Mouse (Mus musculus) gonadal fat pad, adult 2 months (tissue): ENCODE data around the gene Olfr802. TPM values are rescaled to one million over a fixed set of nuclear protein-coding genes. Genes with fewer than 3 reads are reported as not detected.

Source experiments
- DNase-seq: peaks from one replicate; pipeline ENCODE4 v3.0.0-alpha.2; 2012; ENCODE audit warnings: low read depth
- polyA plus RNA-seq: library from polyadenylated mRNA; depleted of rRNA; stranded (reverse); fragments of >200 nt; gene quantifications from 2 replicates; pipeline ENCODE4 v1.2.3, GENCODE M21; 2012; rRNA removed

Gene Olfr802
- polyA plus RNA-seq, result not detected in 2 replicates

DNA sequence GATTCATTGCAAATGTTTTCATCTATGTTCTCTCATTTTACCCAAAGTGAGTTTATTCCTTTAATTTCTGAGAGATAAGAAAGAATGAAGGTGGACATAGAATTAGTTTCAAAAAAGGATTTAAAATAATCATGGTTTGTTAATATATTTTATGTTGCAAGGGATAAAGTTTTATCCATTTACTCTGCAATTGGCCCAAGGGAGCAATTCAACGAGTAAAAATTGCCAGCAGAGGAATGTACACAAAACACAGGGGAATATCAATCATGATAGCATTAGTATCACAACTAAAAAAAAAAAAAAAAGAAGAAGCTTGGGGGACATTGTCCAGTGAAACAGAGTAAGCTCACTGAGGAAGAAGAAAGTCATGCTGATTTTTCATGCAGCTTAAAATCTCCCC, at the start of gene Olfr802:
Olfr802 (minus strand) TSS at position 101 of the 400 bp plus-strand sequence.
- DNase-seq, result no peak

DNA sequence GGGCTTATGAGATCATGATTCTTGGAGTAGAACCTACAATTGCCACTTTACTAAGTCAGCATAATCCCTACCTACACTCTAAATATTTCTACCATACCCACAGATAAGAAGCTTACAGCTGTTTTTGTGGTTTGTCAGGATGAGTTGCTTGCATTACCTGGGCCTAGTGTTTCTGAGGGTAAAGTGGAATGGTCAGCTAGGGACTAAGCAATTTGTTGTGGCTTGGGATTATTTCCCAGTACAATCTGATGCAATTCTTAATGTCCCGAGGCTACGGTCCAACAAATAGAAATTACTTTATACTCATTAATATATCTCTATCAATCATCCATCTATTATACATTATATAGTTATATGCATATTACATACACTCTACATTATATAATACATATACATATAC, 41.3 kb upstream of the Olfr802 start, which contains the start of gene Olfr805:
Olfr805 (minus strand) TSS at position 101 of the 400 bp plus-strand sequence.
- DNase-seq, result no peak

DNA sequence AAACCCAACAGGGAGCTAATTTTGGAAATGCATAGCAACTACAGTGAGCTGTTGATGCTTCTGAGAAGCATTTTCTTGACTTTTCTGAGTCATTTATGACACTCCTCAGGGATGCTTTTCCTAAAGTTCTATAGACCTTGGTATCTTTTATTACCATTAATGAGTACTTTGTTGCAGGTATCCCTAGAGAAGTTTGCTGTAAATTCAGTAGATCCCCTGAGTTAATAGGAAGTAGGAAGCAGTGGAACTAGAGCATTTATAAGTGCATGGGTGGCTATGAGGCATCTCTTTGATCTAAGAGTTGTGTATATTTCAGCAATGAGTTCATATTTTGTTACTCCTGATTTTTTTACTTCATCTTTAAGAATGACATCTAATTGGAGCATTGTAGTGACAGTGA, 14.9 kb upstream of the Olfr802 start, which contains the start of gene Olfr804:
Olfr804 (plus strand) TSS at position 301 of the 400 bp plus-strand sequence.
- no peak for DNase-seq

DNA sequence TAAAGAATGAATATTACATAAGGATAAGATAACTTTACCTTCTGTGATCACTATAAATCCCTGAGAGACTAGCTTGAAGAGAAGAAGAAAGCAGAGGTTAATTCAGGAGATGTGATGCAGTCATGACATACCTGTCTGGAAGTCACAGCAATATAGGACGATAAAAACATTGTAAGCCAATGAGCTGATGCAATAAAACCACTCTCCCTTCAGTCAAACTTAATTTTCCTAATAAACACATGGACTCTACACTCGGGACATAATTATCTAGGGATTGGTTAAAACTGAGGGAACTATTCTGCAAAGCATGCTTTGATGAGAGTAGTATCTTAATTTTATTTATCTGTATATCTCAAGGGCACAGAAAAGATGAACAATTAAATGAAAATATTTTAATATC, 6.2 kb upstream of the Olfr802 start, which contains the start of gene Olfr803:
Olfr803 (minus strand) TSS at position 101 of the 400 bp plus-strand sequence.
- no peak for DNase-seq

DNA sequence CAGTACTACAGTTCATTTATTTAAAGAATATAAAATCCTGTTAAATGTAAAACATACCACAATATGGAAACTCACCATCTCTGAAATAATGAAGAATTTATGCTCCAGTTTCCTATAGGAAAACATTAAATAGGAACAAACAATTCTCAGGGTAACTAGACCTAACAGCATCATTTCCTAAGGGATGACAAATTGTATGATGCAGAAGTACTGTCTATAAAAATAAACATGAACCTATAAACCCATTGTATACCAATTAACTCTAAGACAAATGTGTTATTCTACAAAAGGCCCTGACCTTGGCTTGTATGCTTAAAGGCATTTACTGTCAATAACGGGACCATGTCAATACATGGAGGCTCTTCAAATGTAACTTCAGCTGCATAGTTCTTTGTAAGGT, 14.2 kb downstream of the Olfr802 start, which contains the start of gene Olfr801:
Olfr801 (minus strand) TSS at position 101 of the 400 bp plus-strand sequence.
- DNase-seq, result no peak

DNA sequence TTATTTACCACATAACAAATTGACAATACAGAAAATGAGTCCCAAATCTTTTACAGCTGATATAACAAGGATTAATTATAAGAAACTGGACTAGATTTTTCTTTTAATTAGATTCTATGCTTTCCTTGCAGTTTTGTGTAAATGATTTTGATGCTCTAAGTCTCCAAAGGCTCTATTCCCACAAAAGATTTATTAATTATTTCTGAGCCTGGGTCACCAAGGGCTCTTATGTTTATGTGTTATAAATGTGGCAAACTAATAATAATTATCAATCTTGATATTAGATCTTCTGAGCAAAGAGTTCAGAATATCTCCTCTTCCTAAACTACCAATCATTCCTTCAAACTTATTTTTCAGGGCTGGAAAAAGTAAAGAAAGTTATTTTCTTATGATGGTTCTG, 30.6 kb downstream of the Olfr802 start, which contains the start of gene Olfr800:
Olfr800 (plus strand) TSS at position 301 of the 400 bp plus-strand sequence.
- DNase-seq, result no peak

DNA sequence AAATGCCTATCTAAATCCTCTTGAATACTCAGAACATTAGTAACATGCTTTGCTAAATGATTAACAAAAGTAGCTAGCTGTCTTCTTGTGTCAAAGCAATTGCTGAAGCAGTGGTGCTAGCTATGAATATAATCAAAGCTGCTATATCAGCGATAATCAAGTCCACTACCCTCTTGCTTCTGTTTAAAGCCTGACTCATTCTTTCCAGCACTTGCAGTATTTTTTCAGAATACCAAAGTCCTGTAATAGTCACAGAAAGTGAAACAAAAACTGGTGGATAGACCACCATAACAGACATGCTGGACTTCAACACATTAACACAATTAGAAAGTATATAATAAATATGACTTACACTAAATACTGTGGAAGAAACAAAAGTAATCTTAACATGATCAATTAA, 36.2 kb downstream of the Olfr802 start:
- DNase-seq, result no peak

DNA sequence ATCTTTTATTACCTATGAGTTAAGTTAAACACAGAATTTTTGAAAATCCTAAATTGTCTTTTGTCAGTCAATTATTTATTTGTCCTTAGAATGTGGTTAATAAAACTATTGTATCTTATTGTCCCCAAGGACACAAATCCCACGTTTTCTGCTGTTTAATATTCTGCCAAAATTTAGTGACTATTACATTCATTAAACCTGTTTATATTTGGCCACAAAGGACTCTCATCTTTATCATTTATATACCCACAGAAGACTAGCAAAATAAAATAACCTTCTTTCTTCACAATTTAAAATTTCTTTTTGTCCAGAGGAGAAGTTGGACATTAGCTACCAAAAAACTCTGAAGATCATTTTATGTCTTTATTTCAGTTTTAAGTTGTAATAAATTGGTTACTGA, 50.8 kb downstream of the Olfr802 start, which contains the start of gene Olfr799:
Olfr799 (plus strand) TSS at position 301 of the 400 bp plus-strand sequence.
- no peak for DNase-seq

DNA sequence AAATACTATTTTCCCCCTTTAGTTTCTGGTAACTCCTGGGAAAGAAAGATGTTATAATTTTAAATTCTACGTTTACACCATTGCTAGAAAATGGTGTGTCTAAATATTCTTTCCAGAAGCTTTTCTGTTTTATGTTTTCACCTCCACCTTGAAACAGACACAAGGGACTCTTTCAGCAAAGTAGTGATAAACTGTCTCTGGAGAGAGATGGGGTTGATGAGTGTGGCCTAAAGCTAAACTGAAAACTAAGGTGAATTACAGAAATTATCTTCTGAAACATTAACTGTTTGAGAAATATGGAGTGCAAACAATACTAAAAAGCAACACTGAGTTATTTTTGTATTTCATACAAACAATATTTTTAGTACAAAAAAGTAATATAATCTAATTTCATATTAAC, 60.1 kb downstream of the Olfr802 start, which contains the start of gene Olfr798:
Olfr798 (minus strand) TSS at position 101 of the 400 bp plus-strand sequence.
- no peak for DNase-seq

Other genes with a start within 250 kb of the Olfr802 start
- gene Olfr787, start 226.3 kb downstream of the Olfr802 start, polyA plus RNA-seq, result not detected in 2 replicates
- gene Olfr788, start 217.2 kb downstream of the Olfr802 start, polyA plus RNA-seq, result not detected in 2 replicates
- gene Olfr789, start 203.4 kb downstream of the Olfr802 start, polyA plus RNA-seq, result not detected in 2 replicates
- gene Olfr790, start 189.7 kb downstream of the Olfr802 start, polyA plus RNA-seq, result not detected in 2 replicates
- gene Olfr791, start 166.4 kb downstream of the Olfr802 start, polyA plus RNA-seq, result not detected in 2 replicates
- not detected in 2 replicates for gene Olfr792, start 149.0 kb downstream of the Olfr802 start, polyA plus RNA-seq
- not detected in 2 replicates for gene Olfr794, start 120.5 kb downstream of the Olfr802 start, polyA plus RNA-seq
- not detected in 2 replicates for gene Olfr796, start 75.6 kb downstream of the Olfr802 start, polyA plus RNA-seq
- gene Olfr798, start 60.2 kb downstream of the Olfr802 start, polyA plus RNA-seq, result not detected in 2 replicates
- gene Olfr799, start 50.7 kb downstream of the Olfr802 start, polyA plus RNA-seq, result not detected in 2 replicates
- not detected in 2 replicates for gene Olfr800, start 30.5 kb downstream of the Olfr802 start, polyA plus RNA-seq
- not detected in 2 replicates for gene Olfr801, start 14.3 kb downstream of the Olfr802 start, polyA plus RNA-seq
- gene Olfr803, start 6.1 kb upstream of the Olfr802 start, polyA plus RNA-seq, result not detected in 2 replicates
- not detected in 2 replicates for gene Olfr804, start 15.0 kb upstream of the Olfr802 start, polyA plus RNA-seq
- gene Olfr805, start 41.2 kb upstream of the Olfr802 start, polyA plus RNA-seq, result not detected in 2 replicates
- not detected in 2 replicates for gene Olfr806, start 53.8 kb upstream of the Olfr802 start, polyA plus RNA-seq
- gene Olfr807, start 69.6 kb upstream of the Olfr802 start, polyA plus RNA-seq, result not detected in 2 replicates
- gene Olfr808, start 77.3 kb upstream of the Olfr802 start, polyA plus RNA-seq, result not detected in 2 replicates
- not detected in 2 replicates for gene Olfr809, start 86.5 kb upstream of the Olfr802 start, polyA plus RNA-seq
- not detected in 2 replicates for gene Olfr810, start 106.7 kb upstream of the Olfr802 start, polyA plus RNA-seq
- gene Olfr811, start 116.2 kb upstream of the Olfr802 start, polyA plus RNA-seq, result not detected in 2 replicates
- gene Olfr812, start 157.9 kb upstream of the Olfr802 start, polyA plus RNA-seq, result not detected in 2 replicates
- gene Olfr813, start 167.2 kb upstream of the Olfr802 start, polyA plus RNA-seq, result not detected in 2 replicates
- not detected in 2 replicates for gene Olfr814, start 191.7 kb upstream of the Olfr802 start, polyA plus RNA-seq
- gene Olfr815, start 217.7 kb upstream of the Olfr802 start, polyA plus RNA-seq, result not detected in 2 replicates
- not detected in 2 replicates for gene Olfr816, start 227.4 kb upstream of the Olfr802 start, polyA plus RNA-seq